Mouse (Mus musculus) macrophage (primary cell): ENCODE results near the gene M6pr. TPM values are rescaled to one million over a fixed set of nuclear protein-coding genes. Genes with fewer than 3 reads are reported as not detected.
"Not testable (repeated sequence)": the region's sequence is repeated elsewhere in the genome, so short reads cannot be mapped to it uniquely, and the experiment has no call there.

Experiments used
- H3K27ac ChIP-seq: fragments of 350-480 bp; formaldehyde crosslinking; 2 replicates; pipeline ENCODE4 v1.9.0; 2021
- H3K36me3 ChIP-seq: fragments of 350-480 bp; formaldehyde crosslinking; 2 replicates; pipeline ENCODE4 v1.9.0; 2021; ENCODE audit errors: inconsistent target
- H3K4me3 ChIP-seq: fragments of 350-480 bp; formaldehyde crosslinking; 2 replicates; pipeline ENCODE4 v1.9.0; 2021; ENCODE audit errors: inconsistent target
- H3K79me2 ChIP-seq: fragments of 350-480 bp; formaldehyde crosslinking; 2 replicates; pipeline ENCODE4 v1.9.0; 2021; ENCODE audit errors: inconsistent target
- WGBS: methylation state at CpG from one replicate; pipeline ENCODE4 v1.1.7; 2026; ENCODE audit warnings: inconsistent platforms; ENCODE audit not compliant: missing documents; 5-methylcytosine and 5-hydroxymethylcytosine counted together
- polyA plus RNA-seq: library from polyadenylated mRNA; stranded (reverse); fragments of 250-400 nt; gene quantifications from 3 replicates; pipeline ENCODE4 v1.2.4, GENCODE M21; 2018; ENCODE audit warnings: inconsistent platforms

Gene M6pr
- polyA plus RNA-seq, 1 experiment from 2014 or later = 335 TPM

- no peaks in the 10 kb centered on the region for H3K79me2 ChIP-seq
- H3K27ac ChIP-seq = no peak overlapping the region
- no peaks in the 10 kb centered on the region for H3K36me3 ChIP-seq
- WGBS = 92% methylated on average over 5 of the region's 5 CpGs
- H3K4me3 ChIP-seq = no peak overlapping the region
These were observed 33.6 kb downstream of the M6pr start for GRCm38 (mm10) chr6:122342125-122342524.

GRCm38 (mm10) chr6:122343719-122344118 lies 35.2 kb downstream of the M6pr start:
- H3K4me3 ChIP-seq = no peak overlapping the region
- H3K36me3 ChIP-seq = no peaks in the 10 kb centered on the region
- H3K27ac ChIP-seq = no peak overlapping the region
- 6% methylated on average over 7 of the region's 10 CpGs for WGBS
- no peaks in the 10 kb centered on the region for H3K79me2 ChIP-seq

DNA sequence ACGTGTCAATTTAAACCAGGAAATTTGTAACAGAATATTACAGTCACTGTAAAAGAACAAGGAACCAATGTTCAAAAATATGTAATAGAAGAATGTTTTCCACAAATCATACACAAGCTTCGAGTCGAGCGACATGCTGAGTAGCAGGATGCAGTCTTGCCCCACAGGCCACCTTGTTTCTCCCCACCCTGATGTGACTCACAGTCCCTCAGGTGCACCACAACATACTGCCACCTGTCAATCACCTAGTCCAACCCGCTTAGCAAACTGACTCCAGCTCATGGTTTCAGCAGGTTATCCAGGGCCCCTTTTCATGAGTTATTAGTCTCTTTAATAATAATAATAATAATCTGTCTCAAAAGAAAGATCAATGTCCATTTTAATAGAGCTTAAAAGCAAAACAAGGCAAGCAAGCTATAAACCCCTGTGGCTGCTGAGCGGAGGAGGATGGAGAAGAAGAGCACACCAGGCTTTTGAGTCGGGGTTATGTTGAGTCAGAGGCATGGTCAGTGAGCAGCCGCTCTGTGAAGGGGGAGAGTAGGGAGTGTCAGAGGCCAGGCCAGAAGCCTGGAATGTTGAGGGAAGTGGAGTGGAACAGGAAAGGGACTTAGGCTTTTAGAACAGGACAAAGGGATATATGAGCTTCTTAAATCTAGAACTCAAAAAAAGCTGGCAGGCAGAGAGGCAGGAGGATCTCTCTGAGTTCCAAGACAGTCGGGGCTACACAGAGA lies 36.0 kb downstream of the M6pr start:
- no peaks in the 10 kb centered on the region for H3K36me3 ChIP-seq
- H3K4me3 ChIP-seq = no peak overlapping the region
- no peaks in the 10 kb centered on the region for H3K79me2 ChIP-seq
- no peak overlapping the region for H3K27ac ChIP-seq
- WGBS = 60% methylated on average over 9 of the region's 9 CpGs

- Histone ChIP-seq H3K4me3 (no peak overlapping the region), H3K27ac (no peak overlapping the region), H3K79me2 (no peaks in the 10 kb centered on the region), H3K36me3 (no peaks in the 10 kb centered on the region)
- WGBS = 98% methylated on average over 6 of the region's 6 CpGs
These were observed 37.2 kb downstream of the M6pr start for GRCm38 (mm10) chr6:122345731-122346130.

- WGBS = 94% methylated on average over 6 of the region's 7 CpGs
- H3K79me2 ChIP-seq = no peaks in the 10 kb centered on the region
- no peaks in the 10 kb centered on the region for H3K36me3 ChIP-seq
- no peak overlapping the region for H3K4me3 ChIP-seq
- no peak overlapping the region for H3K27ac ChIP-seq
These were observed 37.9 kb downstream of the M6pr start for GRCm38 (mm10) chr6:122346399-122346798.

GRCm38 (mm10) chr6:122347326-122347725 lies 38.8 kb downstream of the M6pr start:
- WGBS = 70% methylated on average over 1 of the region's 1 CpGs
- not testable (repeated sequence) for H3K79me2 ChIP-seq, H3K4me3 ChIP-seq, H3K36me3 ChIP-seq, H3K27ac ChIP-seq

DNA sequence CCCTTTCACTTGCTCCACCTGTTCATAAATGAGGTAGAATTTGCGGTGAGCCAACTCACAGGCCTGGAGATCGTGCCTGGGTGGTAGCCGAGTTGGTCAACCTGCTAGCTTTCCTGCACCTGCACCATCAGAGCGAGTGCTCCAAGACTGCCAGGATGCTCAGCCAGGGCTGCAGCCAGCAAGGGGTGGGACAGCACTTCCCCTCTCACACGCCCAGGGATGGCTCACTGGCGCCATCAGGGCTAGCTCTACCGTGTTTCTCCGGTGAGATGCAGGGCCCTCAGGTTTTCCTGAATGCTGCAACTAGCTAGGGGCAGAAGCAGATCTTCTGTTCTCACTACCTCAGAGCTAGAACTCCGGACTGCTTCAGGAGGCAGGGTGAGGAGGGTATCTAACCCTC lies 47.4 kb downstream of the M6pr start:
- WGBS = 70% methylated on average over 9 of the region's 9 CpGs
- H3K4me3 ChIP-seq = no peak overlapping the region
- H3K36me3 ChIP-seq = no peaks in the 10 kb centered on the region
- no peak overlapping the region for H3K27ac ChIP-seq
- H3K79me2 ChIP-seq = no peaks in the 10 kb centered on the region

DNA sequence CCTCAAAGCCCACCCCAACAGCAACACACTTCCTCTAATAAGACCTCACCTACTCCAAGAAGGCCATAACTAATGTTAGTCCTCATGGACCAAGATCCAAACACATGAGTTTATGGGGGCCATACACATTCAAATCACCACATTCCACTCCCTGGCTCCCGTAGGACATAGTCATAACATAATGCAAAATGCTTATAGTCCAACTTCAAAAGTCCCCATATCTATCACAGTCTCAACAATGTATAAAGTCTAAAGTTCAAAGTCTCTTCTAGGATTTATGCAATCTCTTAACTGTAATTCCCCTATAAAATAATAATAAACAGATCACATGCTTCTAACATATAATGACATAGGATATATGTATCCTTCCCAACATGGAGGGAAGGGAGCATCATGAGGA lies 48.6 kb downstream of the M6pr start:
- Histone ChIP-seq H3K4me3 (no peak overlapping the region), H3K36me3 (no peaks in the 10 kb centered on the region), H3K27ac (no peak overlapping the region), H3K79me2 (no peaks in the 10 kb centered on the region)
- WGBS = 91% methylated on average over 1 of the region's 1 CpGs

- H3K4me3 ChIP-seq = no peak overlapping the region
- 73% methylated on average over 3 of the region's 3 CpGs for WGBS
- H3K27ac ChIP-seq = no peak overlapping the region
These were observed 57.2 kb downstream of the M6pr start for GRCm38 (mm10) chr6:122365706-122366105.

GRCm38 (mm10) chr6:122366287-122366686 lies 57.8 kb downstream of the M6pr start:
- WGBS = 85% methylated on average over 2 of the region's 2 CpGs
- Histone ChIP-seq H3K27ac (no peak overlapping the region), H3K4me3 (no peak overlapping the region), H3K79me2 (no peaks in the 10 kb centered on the region), H3K36me3 (no peaks in the 10 kb centered on the region)

More at GRCm38 (mm10) chr6:122365706-122366105, 57.2 kb downstream of the M6pr start:
- no peaks in the 10 kb centered on the region for H3K36me3 ChIP-seq
- no peaks in the 10 kb centered on the region for H3K79me2 ChIP-seq

DNA sequence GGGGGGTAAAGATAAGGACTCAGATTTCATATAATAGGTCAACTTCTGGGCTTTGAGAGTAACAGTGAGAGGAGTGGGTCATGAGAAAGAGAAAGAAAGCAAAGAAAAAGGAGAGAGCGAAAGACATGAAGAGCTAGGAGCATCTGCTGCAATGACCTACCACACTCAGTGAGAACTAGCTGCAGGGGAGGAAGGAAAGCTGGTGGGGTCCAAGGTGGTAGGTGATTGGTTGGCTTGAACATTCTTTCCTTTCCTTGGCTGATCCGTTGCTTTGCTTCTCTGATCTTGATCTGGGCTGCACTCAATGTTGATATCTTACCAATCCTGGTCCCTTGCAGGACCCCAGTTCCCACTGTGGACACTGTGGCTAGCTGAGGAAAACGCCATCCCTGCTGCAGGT lies 58.5 kb downstream of the M6pr start:
- H3K27ac ChIP-seq = no peak overlapping the region
- H3K4me3 ChIP-seq = no peak overlapping the region
- WGBS = 86% methylated on average over 3 of the region's 3 CpGs
- no peaks in the 10 kb centered on the region for H3K36me3 ChIP-seq
- no peaks in the 10 kb centered on the region for H3K79me2 ChIP-seq

Other genes with a start within 250 kb of the M6pr start
- gene Klrg1, start 25.8 kb upstream of the M6pr start, polyA plus RNA-seq = not detected in 3 replicates
- gene Phc1, start 31.8 kb downstream of the M6pr start, polyA plus RNA-seq = 2.5 to 4.7 TPM (median 4.1 TPM) in 3 replicates
- gene Rimklb, start 190.0 kb downstream of the M6pr start, polyA plus RNA-seq = not detected in 3 replicates
- gene Mfap5, start 197.1 kb downstream of the M6pr start, polyA plus RNA-seq = not detected in 3 replicates
- 0.13 TPM in 1 of 3 replicates, not detected in the others for gene Aicda, start 245.1 kb downstream of the M6pr start, polyA plus RNA-seq